Mouse (Mus musculus) lung, embryonic 15.5 days (tissue): ENCODE measurements around the gene Ccl3. TPM values are rescaled to one million over a fixed set of nuclear protein-coding genes. Genes with fewer than 3 reads are reported as not detected.
A peak's percentile ranks its signal among the peaks of the same experiment; 100 is the strongest.

Experiments used
- ATAC-seq: fragments of 200-750 bp; cut with Nextera tagmentation; 2 replicates; pipeline ENCODE4 v1.8.0; 2017; ENCODE audit warnings: moderate number of reproducible peaks, borderline replicate concordance; ENCODE audit not compliant: low FRiP score, low TSS enrichment; ENCODE audit errors: extremely low read depth
- H3K27ac ChIP-seq: fragments of 300-500 bp; sonication (generic); 2 replicates; pipeline ENCODE4 v1.5.1; 2015; ENCODE audit warnings: moderate library complexity, mild to moderate bottlenecking, inconsistent platforms
- H3K27me3 ChIP-seq: fragments of 300-500 bp; sonication (generic); 2 replicates; pipeline ENCODE4 v1.6.1; 2015; ENCODE audit warnings: inconsistent platforms
- H3K36me3 ChIP-seq: fragments of 300-500 bp; sonication (generic); 2 replicates; pipeline ENCODE4 v1.6.1; 2015; ENCODE audit warnings: inconsistent platforms
- H3K4me1 ChIP-seq: fragments of 300-500 bp; sonication (generic); 2 replicates; pipeline ENCODE4 v1.6.1; 2015; ENCODE audit warnings: inconsistent platforms
- H3K4me2 ChIP-seq: fragments of 300-500 bp; sonication (generic); 2 replicates; pipeline ENCODE4 v1.6.1; 2015; ENCODE audit warnings: inconsistent platforms, mild to moderate bottlenecking, moderate library complexity
- H3K4me3 ChIP-seq: fragments of 300-500 bp; sonication (generic); 2 replicates; pipeline ENCODE4 v1.5.1; 2015; ENCODE audit warnings: mild to moderate bottlenecking, inconsistent platforms
- H3K9ac ChIP-seq: fragments of 300-500 bp; sonication (generic); 2 replicates; pipeline ENCODE4 v1.6.1; 2015; ENCODE audit warnings: inconsistent platforms
- H3K9me3 ChIP-seq: fragments of 300-500 bp; sonication (generic); 2 replicates; pipeline ENCODE4 v1.6.1; 2016; ENCODE audit warnings: inconsistent platforms
- WGBS: fragments of 180-500 bp; shearing (Covaris S2); methylation state at CpG from one replicate; pipeline ENCODE4 v1.1.7; 2015; 5-methylcytosine and 5-hydroxymethylcytosine counted together
- polyA plus RNA-seq: library from polyadenylated mRNA; unstranded; fragments of >200 nt; fragmentation: Nextera tagmentation; extraction: Ambion mirVana; gene quantifications from 2 replicates; pipeline ENCODE4 v1.2.1, GENCODE M21; 2015

Gene Ccl3
- polyA plus RNA-seq, 1 experiment from 2014 or later, result 1.1 TPM

DNA sequence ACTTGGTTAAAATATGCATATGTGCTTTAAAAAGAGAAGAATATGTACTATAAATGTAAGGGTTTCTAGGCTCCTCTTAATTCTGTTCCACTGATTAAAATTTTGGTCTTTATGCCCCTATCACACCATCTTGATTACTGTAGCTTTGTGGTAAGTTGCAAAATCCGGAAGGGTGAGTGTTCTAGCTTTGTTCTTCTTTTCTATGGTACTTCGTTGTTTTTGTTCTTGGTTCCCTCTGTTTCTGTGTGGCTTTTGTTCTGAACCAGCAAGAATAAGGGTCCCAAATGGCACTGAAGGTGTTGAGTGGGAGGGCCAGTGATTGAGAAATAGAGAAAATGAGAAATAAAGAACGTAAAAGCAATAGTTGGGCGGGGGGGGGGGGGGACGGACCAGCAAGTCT, 30.9 kb downstream of the Ccl3 start:
- ATAC-seq, result no peak
- Histone ChIP-seq H3K4me2 (no peak overlapping the region), H3K9me3 (no peaks in the 10 kb centered on the region), H3K27me3 (no peaks in the 10 kb centered on the region), H3K4me3 (no peak overlapping the region), H3K4me1 (no peaks in the 10 kb centered on the region), H3K27ac (no peak overlapping the region), H3K36me3 (no peaks in the 10 kb centered on the region), H3K9ac (no peak overlapping the region)
- 74% methylated on average over 5 of the region's 5 CpGs for whole genome bisulfite sequencing

DNA sequence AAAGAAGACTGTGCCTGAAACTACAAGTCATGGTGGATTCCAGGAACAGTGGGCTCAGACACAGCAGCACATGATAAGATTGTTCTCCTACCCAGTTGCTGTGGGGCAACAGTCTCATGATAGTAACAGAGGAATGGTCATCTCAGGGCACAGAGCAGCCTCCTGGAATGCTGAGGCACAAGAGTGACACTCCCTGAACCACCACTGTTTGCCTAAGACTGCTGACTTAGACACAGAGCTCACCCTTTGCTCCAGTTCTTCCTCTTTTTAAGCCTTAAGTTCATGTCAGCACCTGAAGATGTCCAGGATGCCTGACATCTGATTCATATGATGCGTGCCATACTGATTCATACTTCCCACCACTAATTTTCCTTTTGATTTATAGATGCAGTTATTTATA, 32.6 kb downstream of the Ccl3 start:
- no peak overlapping the region for H3K27ac ChIP-seq
- no peaks in the 10 kb centered on the region for H3K27me3 ChIP-seq
- no peaks in the 10 kb centered on the region for H3K9me3 ChIP-seq
- no peak overlapping the region for H3K4me3 ChIP-seq
- no peaks in the 10 kb centered on the region for H3K36me3 ChIP-seq
- no peak overlapping the region for H3K4me2 ChIP-seq
- H3K4me1 ChIP-seq, result no peaks in the 10 kb centered on the region
- no peak overlapping the region for H3K9ac ChIP-seq
- no peak for ATAC-seq
- 100% methylated on average over 1 of the region's 1 CpGs for WGBS

DNA sequence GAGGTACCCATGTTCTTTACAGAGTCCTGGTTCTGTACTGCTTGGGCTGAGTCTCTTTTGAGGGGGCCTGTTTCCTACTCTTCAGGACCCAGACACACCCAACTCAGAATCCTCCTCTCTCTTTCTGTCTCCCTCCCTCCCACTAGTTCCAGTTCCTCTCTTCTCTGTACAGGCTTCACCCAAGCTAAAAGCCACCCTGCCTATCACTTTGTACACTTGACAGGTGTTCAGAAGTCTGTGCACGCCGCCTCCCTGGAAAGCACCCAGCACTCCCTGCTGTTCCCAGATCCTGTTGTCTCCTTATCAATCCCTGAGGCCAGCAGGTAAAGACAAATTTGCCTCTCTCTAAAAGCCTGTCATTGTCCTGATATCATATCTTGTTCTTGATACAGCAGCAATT, 38.3 kb downstream of the Ccl3 start:
- no peaks in the 10 kb centered on the region for H3K4me1 ChIP-seq
- H3K27ac ChIP-seq, result no peak overlapping the region
- no peaks in the 10 kb centered on the region for H3K36me3 ChIP-seq
- no peaks in the 10 kb centered on the region for H3K27me3 ChIP-seq
- no peak overlapping the region for H3K4me3 ChIP-seq
- no peak for ATAC-seq
- no peak overlapping the region for H3K4me2 ChIP-seq
- 61% methylated on average over 2 of the region's 2 CpGs for whole genome bisulfite sequencing
- H3K9me3 ChIP-seq, result no peaks in the 10 kb centered on the region
- H3K9ac ChIP-seq, result no peak overlapping the region

DNA sequence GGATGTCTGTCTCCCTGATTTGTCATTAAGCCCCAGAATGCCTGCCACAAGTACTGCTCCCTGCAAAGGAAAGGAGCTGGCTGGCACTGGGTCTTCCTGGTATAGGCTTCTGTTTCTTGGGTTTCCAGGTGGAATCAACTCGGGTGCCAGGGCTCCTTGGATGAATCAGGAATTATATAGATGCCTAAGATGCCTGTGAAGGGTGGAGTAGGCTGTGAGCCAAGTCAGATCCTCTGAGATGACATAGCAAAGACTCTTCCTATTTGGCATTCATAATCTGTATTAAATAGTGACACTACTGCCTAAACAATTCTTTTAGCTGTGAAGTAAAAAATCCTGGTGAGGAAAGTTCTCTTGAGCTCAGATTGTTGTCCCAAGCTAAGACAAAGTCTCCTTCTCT, 42.8 kb downstream of the Ccl3 start:
- Histone ChIP-seq H3K27me3 (no peaks in the 10 kb centered on the region), H3K36me3 (no peaks in the 10 kb centered on the region), H3K27ac (no peak overlapping the region), H3K4me3 (no peak overlapping the region), H3K4me2 (no peak overlapping the region), H3K9me3 (no peaks in the 10 kb centered on the region), H3K9ac (no peak overlapping the region), H3K4me1 (no peaks in the 10 kb centered on the region)
- WGBS, result 42% methylated on average over 1 of the region's 1 CpGs
- no peak for ATAC-seq

DNA sequence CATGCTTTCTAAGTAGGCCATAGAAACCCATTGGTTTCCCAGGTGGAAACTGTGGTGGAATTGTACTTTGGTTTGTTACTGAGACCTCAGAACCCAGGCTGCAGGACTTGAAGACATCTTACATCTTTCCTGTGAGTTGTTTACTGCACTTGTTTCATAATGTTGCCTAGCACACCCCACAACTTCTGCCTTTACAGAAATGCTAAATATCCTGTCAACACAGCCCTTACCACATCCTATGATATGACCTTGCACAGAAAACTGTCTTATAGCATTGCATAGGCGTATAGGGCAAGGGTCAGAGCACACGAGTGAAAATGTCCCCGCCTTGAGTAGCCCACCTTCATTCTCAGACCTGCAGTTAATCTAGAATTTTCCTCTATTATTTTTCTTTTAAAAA, 43.6 kb downstream of the Ccl3 start:
- Histone ChIP-seq H3K27ac (no peak overlapping the region), H3K27me3 (no peaks in the 10 kb centered on the region), H3K4me1 (no peaks in the 10 kb centered on the region), H3K9ac (no peak overlapping the region), H3K4me2 (no peak overlapping the region), H3K36me3 (no peaks in the 10 kb centered on the region), H3K4me3 (no peak overlapping the region), H3K9me3 (no peaks in the 10 kb centered on the region)
- WGBS, result 76% methylated on average over 3 of the region's 3 CpGs
- ATAC-seq, result no peak

DNA sequence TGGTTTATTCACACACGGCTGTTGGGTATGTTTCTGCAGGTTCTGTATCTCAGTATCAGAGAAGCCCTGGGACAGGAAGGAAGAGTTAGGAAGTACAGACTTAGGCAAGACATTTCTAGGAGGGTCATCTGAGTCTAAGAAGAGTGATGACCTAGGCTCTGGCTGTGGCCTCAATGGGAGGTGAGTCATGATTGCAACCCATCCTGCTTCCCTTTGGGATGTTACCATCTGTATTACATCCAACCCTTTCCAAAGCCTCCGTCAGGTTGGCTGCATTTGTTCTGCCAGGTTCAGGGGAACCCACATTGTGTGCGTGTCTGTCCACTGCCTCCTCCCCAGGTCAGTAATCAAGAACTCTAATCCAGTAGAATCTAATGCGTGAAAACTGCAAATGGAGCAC, 44.5 kb downstream of the Ccl3 start:
- Histone ChIP-seq H3K9ac (no peak overlapping the region), H3K9me3 (no peaks in the 10 kb centered on the region), H3K27ac (no peak overlapping the region), H3K27me3 (no peaks in the 10 kb centered on the region), H3K4me2 (no peak overlapping the region), H3K4me3 (no peak overlapping the region), H3K4me1 (no peaks in the 10 kb centered on the region), H3K36me3 (no peaks in the 10 kb centered on the region)
- no peak for ATAC-seq
- WGBS, result 86% methylated on average over 4 of the region's 4 CpGs

DNA sequence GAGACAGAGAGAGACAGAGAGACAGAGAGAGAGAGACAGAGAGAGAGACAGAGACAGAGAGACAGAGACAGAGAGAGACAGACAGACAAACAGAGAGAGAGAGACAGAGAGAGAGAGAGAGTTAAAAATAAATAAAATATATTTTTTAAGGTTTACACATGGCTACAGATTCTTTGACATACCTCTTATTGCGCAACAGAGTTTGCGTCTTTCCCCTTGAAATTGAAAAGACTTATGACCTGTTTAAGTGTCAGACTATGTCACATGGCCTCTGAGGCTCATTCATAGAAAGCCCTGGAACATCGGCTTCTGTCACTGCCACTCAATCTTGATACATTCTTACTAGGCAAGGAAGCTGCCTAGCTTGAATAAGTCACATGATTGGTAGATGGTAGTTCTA, 45.8 kb downstream of the Ccl3 start:
- H3K9me3 ChIP-seq, result no peaks in the 10 kb centered on the region
- H3K27me3 ChIP-seq, result no peaks in the 10 kb centered on the region
- ATAC-seq, result no peak
- no peak overlapping the region for H3K9ac ChIP-seq
- no peak overlapping the region for H3K4me3 ChIP-seq
- H3K36me3 ChIP-seq, result no peaks in the 10 kb centered on the region
- WGBS, result 72% methylated on average over 3 of the region's 3 CpGs
- H3K4me1 ChIP-seq, result no peaks in the 10 kb centered on the region
- no peak overlapping the region for H3K4me2 ChIP-seq
- no peak overlapping the region for H3K27ac ChIP-seq

DNA sequence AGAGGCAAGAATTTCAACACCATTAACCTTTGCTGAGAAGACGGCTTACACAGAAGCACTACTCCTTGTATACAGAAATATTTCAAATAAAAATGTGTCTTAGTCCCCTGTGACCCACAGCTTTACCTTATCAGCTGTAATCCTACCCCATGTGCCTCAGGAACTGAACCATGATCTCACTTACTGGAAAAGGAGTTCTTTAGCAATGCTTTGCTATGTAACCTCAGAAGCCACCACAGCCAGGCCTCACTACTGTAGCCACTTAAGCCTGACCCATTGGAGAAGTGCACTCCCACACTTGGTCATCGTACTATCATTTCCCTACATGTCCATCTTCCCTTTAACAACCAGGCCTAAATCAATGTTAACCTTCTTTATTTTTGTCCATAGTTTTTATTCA, 48.6 kb downstream of the Ccl3 start:
- WGBS, result 60% methylated on average over 2 of the region's 2 CpGs
- ATAC-seq, result no peak
- Histone ChIP-seq H3K27me3 (no peaks in the 10 kb centered on the region), H3K9ac (no peak overlapping the region), H3K36me3 (no peaks in the 10 kb centered on the region), H3K4me3 (no peak overlapping the region), H3K4me2 (no peak overlapping the region), H3K9me3 (no peaks in the 10 kb centered on the region), H3K4me1 (0 out of 2 replicates have a peak, but pooled peaks cover 4% of the 10 kb centered on the region), H3K27ac (no peak overlapping the region)

DNA sequence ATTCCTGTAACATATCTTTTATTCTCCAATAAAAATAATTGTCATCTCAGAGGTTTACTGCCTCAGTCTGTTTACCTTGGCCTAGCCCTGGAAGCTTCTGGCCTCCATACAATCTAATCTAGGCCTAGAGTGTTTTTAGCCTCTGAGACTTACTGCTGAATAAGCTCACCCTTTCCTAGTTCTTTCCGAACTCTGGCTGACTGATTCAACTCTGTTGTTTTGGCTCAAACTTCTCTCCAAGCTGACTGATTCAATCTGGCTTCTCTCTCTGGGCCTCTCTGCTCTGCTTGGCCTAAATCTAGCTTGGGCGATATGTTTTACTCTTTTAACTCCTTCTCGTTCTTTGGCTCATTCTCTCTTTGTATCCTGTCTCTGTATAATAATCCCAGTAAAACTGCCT, 50.2 kb downstream of the Ccl3 start:
- Histone ChIP-seq H3K4me2 (no peak overlapping the region), H3K4me1 (0 out of 2 replicates have a peak, but pooled peaks cover 4% of the 10 kb centered on the region), H3K4me3 (no peak overlapping the region), H3K9ac (no peak overlapping the region), H3K27ac (peak overlapping the region; percentile 73), H3K27me3 (no peaks in the 10 kb centered on the region), H3K9me3 (no peaks in the 10 kb centered on the region), H3K36me3 (no peaks in the 10 kb centered on the region)
- 81% methylated on average over 3 of the region's 3 CpGs for whole genome bisulfite sequencing
- ATAC-seq, result no peak

DNA sequence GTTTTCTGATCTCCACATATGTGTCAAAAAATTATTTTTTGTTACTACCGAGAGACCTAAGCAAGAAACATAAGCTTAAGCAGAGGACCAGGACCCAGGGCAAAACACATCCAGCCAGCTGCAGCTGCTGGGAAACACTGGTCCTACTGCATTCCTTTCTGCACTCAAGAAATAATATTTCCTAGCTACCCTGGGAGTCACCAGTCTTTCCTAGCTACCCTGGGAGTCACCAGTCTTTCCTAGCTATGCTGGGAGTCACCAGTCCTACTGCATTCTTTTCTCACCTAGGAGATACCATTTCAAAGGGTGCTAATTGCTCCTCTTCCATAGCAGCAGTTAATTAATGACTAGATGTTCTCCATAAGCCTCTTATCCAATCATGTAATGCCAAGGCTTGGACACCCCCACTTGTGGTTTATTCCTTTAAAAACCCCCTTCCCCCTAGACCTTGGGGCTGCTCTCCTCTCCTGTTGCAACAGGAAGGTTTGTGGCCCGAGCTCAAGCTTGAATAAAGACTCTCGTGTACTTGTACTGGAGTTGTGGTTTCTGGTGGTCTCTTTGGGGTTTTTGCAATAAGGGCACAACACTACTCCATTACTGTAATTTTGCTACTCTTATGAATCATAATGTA, 50.8 kb downstream of the Ccl3 start:
- peak; percentile 69; the same call in 1 of the 2 replicates for ATAC-seq
- 55% methylated on average over 3 of the region's 3 CpGs for WGBS
- H3K4me3 ChIP-seq, result no peak overlapping the region
- no peaks in the 10 kb centered on the region for H3K27me3 ChIP-seq
- no peaks in the 10 kb centered on the region for H3K36me3 ChIP-seq
- H3K4me2 ChIP-seq, result no peak overlapping the region
- H3K9me3 ChIP-seq, result no peaks in the 10 kb centered on the region
- no peak overlapping the region for H3K9ac ChIP-seq
- H3K27ac ChIP-seq, result peak overlapping the region; percentile 73
- H3K4me1 ChIP-seq, result 0 out of 2 replicates have a peak, but pooled peaks cover 4% of the 10 kb centered on the region

Other genes with a start within 250 kb of the Ccl3 start
- 1.3 and 1.8 TPM in 2 replicates for gene Rasl10b, start 240.2 kb downstream of the Ccl3 start, polyA plus RNA-seq
- gene Gas2l2, start 219.9 kb downstream of the Ccl3 start, polyA plus RNA-seq, result 0.32 and 0.35 TPM in 2 replicates
- 0.18 and 0.29 TPM in 2 replicates for gene 1700020L24Rik, start 211.7 kb downstream of the Ccl3 start, polyA plus RNA-seq
- gene Mmp28, start 186.3 kb downstream of the Ccl3 start, polyA plus RNA-seq, result 2.5 and 2.7 TPM in 2 replicates
- gene Taf15, start 176.3 kb downstream of the Ccl3 start, polyA plus RNA-seq, result 11.0 and 11.3 TPM in 2 replicates
- not detected in 2 replicates for gene Heatr9, start 127.2 kb downstream of the Ccl3 start, polyA plus RNA-seq
- 0.82 TPM in 1 of 2 replicates, not detected in the other for gene Ccl5, start 118.8 kb downstream of the Ccl3 start, polyA plus RNA-seq
- gene Ccl9, start 70.7 kb downstream of the Ccl3 start, polyA plus RNA-seq, result 4.9 and 5.4 TPM in 2 replicates
- gene Ccl6, start 56.3 kb downstream of the Ccl3 start, polyA plus RNA-seq, result 8.1 and 9.2 TPM in 2 replicates
- gene Rpl9-ps1, start 3.7 kb downstream of the Ccl3 start, polyA plus RNA-seq, result not detected in 2 replicates
- gene Ccl4, start 13.2 kb upstream of the Ccl3 start, polyA plus RNA-seq, result 0.56 TPM in 1 of 2 replicates, not detected in the other
- gene Wfdc17, start 54.6 kb upstream of the Ccl3 start, polyA plus RNA-seq, result 1.8 and 2.1 TPM in 2 replicates
- gene Wfdc18, start 59.7 kb upstream of the Ccl3 start, polyA plus RNA-seq, result 1.4 and 2.4 TPM in 2 replicates
- gene Wfdc21, start 97.6 kb upstream of the Ccl3 start, polyA plus RNA-seq, result 0.87 and 1.7 TPM in 2 replicates
- gene Heatr6, start 104.3 kb upstream of the Ccl3 start, polyA plus RNA-seq, result 21.0 and 23.2 TPM in 2 replicates
- gene Hnf1b, start 200.7 kb upstream of the Ccl3 start, polyA plus RNA-seq, result 8.3 and 9.5 TPM in 2 replicates